In the genomic region with DNA sequence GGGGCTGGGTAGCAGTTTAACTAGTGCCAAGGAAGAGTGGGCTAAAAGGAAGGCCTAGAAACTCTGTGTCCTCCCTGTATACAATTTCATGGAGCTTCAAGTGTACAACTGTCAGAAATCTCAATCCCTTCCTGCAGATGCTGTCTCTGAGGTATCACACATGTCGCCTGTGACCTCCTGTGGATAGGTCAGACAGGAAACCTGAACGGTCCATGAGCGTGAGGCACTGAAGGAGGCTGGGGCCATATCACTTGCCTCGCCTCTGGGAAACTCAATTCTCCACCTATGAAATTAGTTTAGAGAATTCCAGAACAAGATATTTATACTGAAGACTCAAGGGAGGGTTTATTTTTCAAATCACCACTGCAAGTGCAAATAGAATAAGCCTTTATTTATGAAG, we compare ENCODE assay signal across 32 mouse cellular contexts.
DNase-seq lines count a peak whose midpoint lies in the region; ATAC-seq and TF ChIP-seq lines count a peak whose summit lies in the region.
"Had no signal": no experiment of that assay in that cellular context is flagged by ENCODE, and none has a peak within 500 bp of the region (broad histone marks: within the 10 kb centered on the region; RNA-seq: fewer than 3 reads in every experiment).

No protein-coding gene starts in this region.

- no peak overlapping the region for H3K4me3 ChIP-seq in hindbrain, embryonic 13.5 days
- H3K4me3 ChIP-seq in hindbrain, postnatal 0 days (ENCODE audit: low read length) = no peak overlapping the region
- H3K4me3 ChIP-seq in midbrain, embryonic 12.5 days = no peak overlapping the region
- H3K4me3 ChIP-seq in midbrain, embryonic 10.5 days = no peak overlapping the region
- H3K4me3 ChIP-seq in limb, embryonic 14.5 days (replicated peaks; ENCODE audit: low read length) = no peak overlapping the region
- no peak overlapping the region for H3K4me3 ChIP-seq in stomach, postnatal 0 days (ENCODE audit: low read depth, low read length)
- H3K4me3 ChIP-seq: embryonic facial prominence, embryonic 15.5 days; forebrain, embryonic 12.5 days; heart, embryonic 12.5 days; intestine, embryonic 15.5 days; limb, embryonic 15.5 days; liver, embryonic 13.5 days had no signal

- no peak overlapping the region for H3K4me2 ChIP-seq in hindbrain, embryonic 13.5 days
- H3K4me2 ChIP-seq in hindbrain, postnatal 0 days (ENCODE audit: low read depth, low read length) = no peak overlapping the region
- H3K4me2 ChIP-seq in midbrain, embryonic 12.5 days (replicated peaks) = no peak overlapping the region
- H3K4me2 ChIP-seq in limb, embryonic 14.5 days (replicated peaks; ENCODE audit: low read depth, low read length, severe bottlenecking) = no peak overlapping the region
- no peak overlapping the region for H3K4me2 ChIP-seq in stomach, postnatal 0 days (replicated peaks; ENCODE audit: low read depth)
- H3K4me2 ChIP-seq: embryonic facial prominence, embryonic 15.5 days; forebrain, embryonic 12.5 days; heart, embryonic 12.5 days; intestine, embryonic 15.5 days; limb, embryonic 15.5 days; liver, embryonic 13.5 days had no signal

- WGBS in hindbrain, embryonic 13.5 days = 81% methylated on average over 4 of the region's 4 CpGs
- WGBS in hindbrain, postnatal 0 days = 63% methylated on average over 4 of the region's 4 CpGs
- 64% methylated on average over 4 of the region's 4 CpGs for WGBS in midbrain, embryonic 12.5 days
- WGBS in midbrain, embryonic 10.5 days = 78% methylated on average over 4 of the region's 4 CpGs
- WGBS in limb, embryonic 14.5 days = 48% methylated on average over 4 of the region's 4 CpGs
- WGBS in stomach, postnatal 0 days = 56% methylated on average over 4 of the region's 4 CpGs

- no peak for TF ChIP-seq POLR2A in limb, embryonic 14.5 days (IDR thresholded peaks at IDR 0.05; ENCODE audit: borderline replicate concordance, extremely low read depth, insufficient read depth, insufficient read length)

- no peaks in the 10 kb centered on the region for H3K9me3 ChIP-seq in hindbrain, embryonic 13.5 days
- H3K9me3 ChIP-seq in hindbrain, postnatal 0 days (ENCODE audit: low read length) = no peaks in the 10 kb centered on the region
- H3K9me3 ChIP-seq in midbrain, embryonic 12.5 days = no peaks in the 10 kb centered on the region
- no peaks in the 10 kb centered on the region for H3K9me3 ChIP-seq in midbrain, embryonic 10.5 days (replicated peaks)
- H3K9me3 ChIP-seq in limb, embryonic 14.5 days (ENCODE audit: control insufficient read depth, low read length) = no peaks in the 10 kb centered on the region
- no peaks in the 10 kb centered on the region for H3K9me3 ChIP-seq in stomach, postnatal 0 days (ENCODE audit: control insufficient read depth, low read length)
- H3K9me3 ChIP-seq: embryonic facial prominence, embryonic 15.5 days; forebrain, embryonic 12.5 days; heart, embryonic 12.5 days; intestine, embryonic 15.5 days; limb, embryonic 15.5 days; liver, embryonic 13.5 days had no signal

- H3K4me1 ChIP-seq in hindbrain, embryonic 13.5 days (replicated peaks) = peaks cover 42% of the 10 kb centered on the region
- H3K4me1 ChIP-seq in hindbrain, postnatal 0 days (ENCODE audit: insufficient read depth, low read length) = peaks cover 15% of the 10 kb centered on the region
- peaks cover 12% of the 10 kb centered on the region for H3K4me1 ChIP-seq in midbrain, embryonic 12.5 days
- peaks cover 25% of the 10 kb centered on the region for H3K4me1 ChIP-seq in midbrain, embryonic 10.5 days
- H3K4me1 ChIP-seq in limb, embryonic 14.5 days (ENCODE audit: control insufficient read depth, insufficient read depth, low read length) = no peaks in the 10 kb centered on the region
- H3K4me1 ChIP-seq in stomach, postnatal 0 days (replicated peaks; ENCODE audit: control insufficient read depth, insufficient read depth) = no peaks in the 10 kb centered on the region

- no peak for DNase-seq in hindbrain, postnatal 0 days (ENCODE audit: low spot score)
- no peak for DNase-seq in midbrain, embryonic 10.5 days (ENCODE audit: low spot score)
- DNase-seq in limb, embryonic 14.5 days (ENCODE audit: low spot score) = peak; percentile 25
- no peak for DNase-seq in left cerebral cortex, adult 8-10 months (ENCODE audit: low spot score in 2 of 2)
- DNase-seq in stomach, postnatal 0 days (ENCODE audit: low spot score) = no peak
- DNase-seq: adrenal gland, postnatal 14 days; cerebellum, adult 11 months; cerebellum, adult 9-10 months; cerebellum, postnatal 36 days; forebrain, postnatal 0 days; gastrocnemius, postnatal 14 days; heart, adult 18-20 months; heart, postnatal 4 days; kidney, adult 2 months; kidney, postnatal 10 days; liver, embryonic 13.5 days; lung, adult 18-20 months; right cerebral cortex, postnatal 25 days; spleen, adult 18-20 months; thymus, adult 2 months; thymus, postnatal 36 days had no signal

- no peak overlapping the region for H3K9ac ChIP-seq in hindbrain, embryonic 13.5 days
- no peak overlapping the region for H3K9ac ChIP-seq in hindbrain, postnatal 0 days (replicated peaks; ENCODE audit: low read length)
- no peak overlapping the region for H3K9ac ChIP-seq in midbrain, embryonic 12.5 days (replicated peaks)
- H3K9ac ChIP-seq in limb, embryonic 14.5 days (ENCODE audit: low read depth, low read length, severe bottlenecking) = no peak overlapping the region
- H3K9ac ChIP-seq in stomach, postnatal 0 days (ENCODE audit: low read length) = no peak overlapping the region
- H3K9ac ChIP-seq: embryonic facial prominence, embryonic 15.5 days; forebrain, embryonic 12.5 days; forebrain, postnatal 0 days; heart, embryonic 12.5 days; intestine, embryonic 15.5 days; limb, embryonic 15.5 days; liver, embryonic 13.5 days had no signal

- peak overlapping the region; percentile 45 for H3K27ac ChIP-seq in hindbrain, embryonic 13.5 days
- no peak overlapping the region for H3K27ac ChIP-seq in hindbrain, postnatal 0 days
- H3K27ac ChIP-seq in midbrain, embryonic 12.5 days (replicated peaks) = 0 out of 2 replicates have a peak overlapping the region, but pooled peaks have one; percentile 35
- no peak overlapping the region for H3K27ac ChIP-seq in midbrain, embryonic 10.5 days (replicated peaks)
- no peak overlapping the region for H3K27ac ChIP-seq in limb, embryonic 14.5 days (replicated peaks; ENCODE audit: low read depth, low read length)
- no peak overlapping the region for H3K27ac ChIP-seq in stomach, postnatal 0 days (replicated peaks)
- H3K27ac ChIP-seq: intestine, embryonic 15.5 days; limb, embryonic 15.5 days; liver, embryonic 13.5 days; macrophage had no signal

- TF ChIP-seq CTCF in hindbrain, postnatal 0 days (IDR thresholded peaks at IDR 0.05; ENCODE audit: low read depth) = no peak
- no peak for TF ChIP-seq CTCF in stomach, postnatal 0 days (IDR thresholded peaks at IDR 0.05; ENCODE audit: low read depth)

- TF ChIP-seq EP300 in stomach, postnatal 0 days (optimal IDR thresholded peaks at IDR 0.05) = no peak

- no peaks in the 10 kb centered on the region for H3K27me3 ChIP-seq in hindbrain, embryonic 13.5 days
- no peaks in the 10 kb centered on the region for H3K27me3 ChIP-seq in hindbrain, postnatal 0 days (ENCODE audit: insufficient read depth, low read length)
- no peaks in the 10 kb centered on the region for H3K27me3 ChIP-seq in midbrain, embryonic 12.5 days
- H3K27me3 ChIP-seq in midbrain, embryonic 10.5 days (ENCODE audit: low read depth, poor library complexity, severe bottlenecking) = no peaks in the 10 kb centered on the region
- H3K27me3 ChIP-seq in limb, embryonic 14.5 days (ENCODE audit: control insufficient read depth, insufficient read depth, low read length) = no peaks in the 10 kb centered on the region
- no peaks in the 10 kb centered on the region for H3K27me3 ChIP-seq in stomach, postnatal 0 days (ENCODE audit: control insufficient read depth, insufficient read depth, low read length)
- H3K27me3 ChIP-seq: embryonic facial prominence, embryonic 15.5 days; forebrain, embryonic 12.5 days; heart, embryonic 12.5 days; intestine, embryonic 15.5 days; limb, embryonic 15.5 days; liver, embryonic 13.5 days had no signal

- no peaks in the 10 kb centered on the region for H3K36me3 ChIP-seq in hindbrain, embryonic 13.5 days
- H3K36me3 ChIP-seq in hindbrain, postnatal 0 days (ENCODE audit: insufficient read depth, low read length) = no peaks in the 10 kb centered on the region
- H3K36me3 ChIP-seq in midbrain, embryonic 12.5 days = no peaks in the 10 kb centered on the region
- no peaks in the 10 kb centered on the region for H3K36me3 ChIP-seq in midbrain, embryonic 10.5 days
- no peaks in the 10 kb centered on the region for H3K36me3 ChIP-seq in limb, embryonic 14.5 days (ENCODE audit: control insufficient read depth, insufficient read depth, low read length)
- no peaks in the 10 kb centered on the region for H3K36me3 ChIP-seq in stomach, postnatal 0 days (ENCODE audit: control insufficient read depth, insufficient read depth, low read length)
- H3K36me3 ChIP-seq: embryonic facial prominence, embryonic 15.5 days; forebrain, embryonic 12.5 days; heart, embryonic 12.5 days; intestine, embryonic 15.5 days; limb, embryonic 15.5 days; liver, embryonic 13.5 days had no signal

- ATAC-seq in hindbrain, embryonic 13.5 days (ENCODE audit: low FRiP score) = no peak
- no peak for ATAC-seq in hindbrain, postnatal 0 days
- no peak for ATAC-seq in midbrain, embryonic 12.5 days (ENCODE audit: low FRiP score, low read depth)
- peak; percentile 67; the same call in 1 of the 2 replicates for ATAC-seq in limb, embryonic 14.5 days (ENCODE audit: low FRiP score, low read depth)
- ATAC-seq in stomach, postnatal 0 days (ENCODE audit: low FRiP score, low TSS enrichment) = no peak
- ATAC-seq: CD4-positive, CD25-positive, alpha-beta regulatory T cell, adult 4 months; forebrain, postnatal 0 days; hindbrain, embryonic 16.5 days; intestine, embryonic 15.5 days; lung, postnatal 0 days had no signal

Comparison
In these comparisons a context has a peak if more than half of its experiments do, and no peak if none do; other contexts are left out.
1. H3K27ac ChIP-seq: peak in hindbrain, embryonic 13.5 days (single experiment) and midbrain, embryonic 12.5 days (single experiment); none in hindbrain, postnatal 0 days (single experiment), midbrain, embryonic 10.5 days (single experiment), limb, embryonic 14.5 days (single experiment) and stomach, postnatal 0 days (single experiment).